Mouse (Mus musculus) ovary, postnatal 10 days (tissue): ENCODE results near the gene Emx2.
A peak's percentile ranks its signal among the peaks of the same experiment; 100 is the strongest.

Experiments used
- DNase-seq: peaks from one replicate; pipeline ENCODE4 v3.0.0; 2022; ENCODE audit warnings: low spot score

Emx2 gene

GRCm38 (mm10) chr19:59457951-59458742 is at the start of gene Emx2:
Emx2 (plus strand) TSS chr19:59458372.
- no peak for DNase-seq

- DNase-seq: no peak
These were observed 44.0 kb upstream of the Emx2 start for GRCm38 (mm10) chr19:59414128-59414527.

GRCm38 (mm10) chr19:59418024-59418423 is 40.1 kb upstream of the Emx2 start:
- peak; percentile 91 for DNase-seq

GRCm38 (mm10) chr19:59418671-59419070 is 39.5 kb upstream of the Emx2 start:
- DNase-seq: no peak

GRCm38 (mm10) chr19:59422393-59422792 is 35.8 kb upstream of the Emx2 start:
- DNase-seq: no peak

- no peak for DNase-seq
These were observed 34.5 kb upstream of the Emx2 start for GRCm38 (mm10) chr19:59423685-59424084.

GRCm38 (mm10) chr19:59424975-59425374 is 33.2 kb upstream of the Emx2 start:
- no peak for DNase-seq

- no peak for DNase-seq
These were observed 25.9 kb upstream of the Emx2 start for GRCm38 (mm10) chr19:59432286-59432685.

GRCm38 (mm10) chr19:59450561-59451135 is 7.5 kb upstream of the Emx2 start:
- DNase-seq: no peak

- no peak for DNase-seq
These were observed 6.7 kb upstream of the Emx2 start for GRCm38 (mm10) chr19:59451441-59451951.

GRCm38 (mm10) chr19:59452321-59452720 is 5.9 kb upstream of the Emx2 start:
- DNase-seq: no peak

- DNase-seq: no peak
These were observed 4.6 kb upstream of the Emx2 start for GRCm38 (mm10) chr19:59453591-59453990.

- DNase-seq: no peak
These were observed 4.0 kb upstream of the Emx2 start for GRCm38 (mm10) chr19:59454196-59454595.

GRCm38 (mm10) chr19:59455671-59456070 is 2.5 kb upstream of the Emx2 start:
- no peak for DNase-seq

GRCm38 (mm10) chr19:59457011-59457945 is 894 bp upstream of the Emx2 start:
- no peak for DNase-seq

- no peak for DNase-seq
These were observed 567 bp downstream of the Emx2 start for GRCm38 (mm10) chr19:59458743-59459135.

GRCm38 (mm10) chr19:59459158-59459781 is 1.1 kb downstream of the Emx2 start:
- DNase-seq: no peak

GRCm38 (mm10) chr19:59459811-59460241 is 1.7 kb downstream of the Emx2 start:
- no peak for DNase-seq

- DNase-seq: no peak
These were observed 2.4 kb downstream of the Emx2 start for GRCm38 (mm10) chr19:59460328-59461115.

GRCm38 (mm10) chr19:59461481-59462421 is 3.6 kb downstream of the Emx2 start:
- no peak for DNase-seq
